Mouse (Mus musculus): ENCODE measurements around the gene Xlr5a.

DNA sequence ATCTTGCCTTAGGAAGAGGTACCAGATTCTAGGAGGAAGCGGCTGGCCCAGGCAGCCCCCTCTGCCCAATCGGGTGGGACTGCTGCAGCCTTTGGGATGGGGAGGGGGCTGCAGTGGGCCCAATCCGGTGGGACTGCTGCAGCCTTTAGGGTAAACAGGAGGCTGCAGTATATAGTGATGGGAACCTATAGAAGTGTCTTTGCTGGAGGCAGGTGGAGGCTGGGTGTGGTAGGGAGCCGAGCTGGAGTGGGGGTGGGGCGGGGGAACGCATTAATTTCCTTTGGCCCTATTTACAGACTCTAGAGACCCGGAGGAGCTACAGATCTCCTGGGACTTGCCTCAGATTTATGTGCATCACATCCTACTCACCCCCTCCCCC lies 228.4 kb downstream of the Xlr5a start, which contains the start of gene Pnma3:
- TF ChIP-seq GATA1 (IDR thresholded peaks at IDR 0.05; ENCODE audit: borderline replicate concordance, low read length) (no peak), FLI1 (IDR thresholded peaks at IDR 0.05; ENCODE audit: low read length) (no peak)

Measured in megakaryocyte, embryonic 14.5 days (primary cell).